Mouse (Mus musculus) CD4-positive helper T cell, adult 2 months (primary cell): ENCODE measurements around the gene Trim8.

Source experiments
- DNase-seq: peaks from one replicate; pipeline ENCODE4 v3.0.0-alpha.2; 2012; ENCODE audit warnings: low read depth, missing footprints, low spot score

The Trim8 gene

GRCm38 (mm10) chr19:46479306-46480075 lies 22.0 kb upstream of the Trim8 start:
- DNase-seq: peak; percentile 44

- DNase-seq: no peak
Measured at GRCm38 (mm10) chr19:46480624-46481345, 20.7 kb upstream of the Trim8 start.

GRCm38 (mm10) chr19:46481352-46481751 lies 20.1 kb upstream of the Trim8 start:
- DNase-seq: no peak

- no peak for DNase-seq
Measured at GRCm38 (mm10) chr19:46481756-46482155, 19.7 kb upstream of the Trim8 start.

- no peak for DNase-seq
Measured at GRCm38 (mm10) chr19:46482896-46483516, 18.5 kb upstream of the Trim8 start.

- no peak for DNase-seq
Measured at GRCm38 (mm10) chr19:46483701-46484328, 17.7 kb upstream of the Trim8 start.

GRCm38 (mm10) chr19:46484518-46484917 lies 17.0 kb upstream of the Trim8 start:
- no peak for DNase-seq

- DNase-seq: no peak
Measured at GRCm38 (mm10) chr19:46485847-46486246, 15.7 kb upstream of the Trim8 start.

GRCm38 (mm10) chr19:46486709-46487108 lies 14.8 kb upstream of the Trim8 start:
- no peak for DNase-seq

- no peak for DNase-seq
Measured at GRCm38 (mm10) chr19:46489448-46489847, 12.1 kb upstream of the Trim8 start.

GRCm38 (mm10) chr19:46490634-46491033 lies 10.9 kb upstream of the Trim8 start:
- DNase-seq: peak; percentile 50

- no peak for DNase-seq
Measured at GRCm38 (mm10) chr19:46495136-46495535, 6.4 kb upstream of the Trim8 start.

- no peak for DNase-seq
Measured at GRCm38 (mm10) chr19:46497230-46497629, 4.3 kb upstream of the Trim8 start.

GRCm38 (mm10) chr19:46499539-46499835 lies 2.0 kb upstream of the Trim8 start:
- DNase-seq: no peak

- DNase-seq: peak; percentile 99
Measured at GRCm38 (mm10) chr19:46499836-46500580, 1.5 kb upstream of the Trim8 start.

- no peak for DNase-seq
Measured at GRCm38 (mm10) chr19:46500581-46501341, 741 bp upstream of the Trim8 start.

GRCm38 (mm10) chr19:46502069-46502455 lies 560 bp downstream of the Trim8 start:
- DNase-seq: peak; percentile 80

- DNase-seq: peak; percentile 90
Measured at GRCm38 (mm10) chr19:46502471-46503166, 1.1 kb downstream of the Trim8 start.

- peak; percentile 92 for DNase-seq
Measured at GRCm38 (mm10) chr19:46503351-46504084, 2.0 kb downstream of the Trim8 start.
